Mouse (Mus musculus): ENCODE measurements around the gene Ptpn14. TPM values are rescaled to one million over a fixed set of nuclear protein-coding genes. Genes with fewer than 3 reads are reported as not detected.

Ptpn14 gene
- polyA plus RNA-seq, 1 experiment from 2014 or later: 0.03 TPM

- H3K79me2 ChIP-seq (ENCODE audit: inconsistent target): no peaks in the 10 kb centered on the region
- WGBS (ENCODE audit: missing documents): 33% methylated on average over 5 of the region's 5 CpGs
- no peaks in the 10 kb centered on the region for H3K36me3 ChIP-seq (ENCODE audit: inconsistent target)
- H3K27ac ChIP-seq: no peak overlapping the region
- H3K4me3 ChIP-seq (ENCODE audit: inconsistent target): no peak overlapping the region
These were observed 139.0 kb downstream of the Ptpn14 start for GRCm38 (mm10) chr1:189867034-189867433.

- H3K79me2 ChIP-seq (ENCODE audit: inconsistent target): no peaks in the 10 kb centered on the region
- 31% methylated on average over 9 of the region's 9 CpGs for WGBS (ENCODE audit: missing documents)
- H3K4me3 ChIP-seq (ENCODE audit: inconsistent target): no peak overlapping the region
- H3K27ac ChIP-seq: no peak overlapping the region
- H3K36me3 ChIP-seq (ENCODE audit: inconsistent target): no peaks in the 10 kb centered on the region
These were observed 139.4 kb downstream of the Ptpn14 start for GRCm38 (mm10) chr1:189867497-189867896.

- Histone ChIP-seq H3K79me2 (ENCODE audit: inconsistent target) (no peaks in the 10 kb centered on the region), H3K27ac (no peak overlapping the region), H3K36me3 (ENCODE audit: inconsistent target) (no peaks in the 10 kb centered on the region), H3K4me3 (ENCODE audit: inconsistent target) (no peak overlapping the region)
- WGBS (ENCODE audit: missing documents): 75% methylated on average over 10 of the region's 10 CpGs
These were observed 140.0 kb downstream of the Ptpn14 start for GRCm38 (mm10) chr1:189868036-189868435.

DNA sequence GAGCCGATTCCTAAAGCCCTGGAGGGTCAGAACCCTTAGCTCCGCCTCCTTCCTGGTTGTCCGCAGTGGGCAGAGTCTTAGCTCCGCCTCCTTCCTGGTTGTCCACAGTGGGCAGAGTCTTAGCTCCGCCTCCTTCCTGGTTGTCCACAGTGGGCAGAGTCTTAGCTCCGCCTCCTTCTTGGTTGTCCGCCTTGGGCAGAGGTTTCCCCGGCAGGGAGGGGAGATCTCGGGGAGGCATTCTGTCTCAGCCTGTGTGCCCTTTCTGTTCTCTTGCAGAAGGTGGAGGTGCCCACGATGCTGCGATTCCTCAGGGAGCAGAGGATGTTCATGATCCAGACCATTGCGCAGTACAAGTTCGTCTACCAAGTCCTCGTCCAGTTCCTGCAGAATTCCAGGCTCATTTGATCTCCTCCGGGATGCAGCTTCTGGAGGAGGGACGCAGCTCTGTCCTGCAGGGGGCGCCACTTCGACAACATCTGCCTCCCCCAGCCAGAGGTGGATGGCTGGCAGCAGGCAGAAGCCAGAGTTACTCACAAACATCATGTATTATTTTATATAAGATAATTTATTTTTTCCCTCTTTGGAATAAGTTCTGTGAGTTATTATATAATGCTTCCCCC lies 141.7 kb downstream of the Ptpn14 start:
- Histone ChIP-seq H3K4me3 (ENCODE audit: inconsistent target) (no peak overlapping the region), H3K79me2 (ENCODE audit: inconsistent target) (no peaks in the 10 kb centered on the region), H3K27ac (no peak overlapping the region), H3K36me3 (ENCODE audit: inconsistent target) (no peaks in the 10 kb centered on the region)
- 93% methylated on average over 18 of the region's 18 CpGs for WGBS (ENCODE audit: missing documents)

DNA sequence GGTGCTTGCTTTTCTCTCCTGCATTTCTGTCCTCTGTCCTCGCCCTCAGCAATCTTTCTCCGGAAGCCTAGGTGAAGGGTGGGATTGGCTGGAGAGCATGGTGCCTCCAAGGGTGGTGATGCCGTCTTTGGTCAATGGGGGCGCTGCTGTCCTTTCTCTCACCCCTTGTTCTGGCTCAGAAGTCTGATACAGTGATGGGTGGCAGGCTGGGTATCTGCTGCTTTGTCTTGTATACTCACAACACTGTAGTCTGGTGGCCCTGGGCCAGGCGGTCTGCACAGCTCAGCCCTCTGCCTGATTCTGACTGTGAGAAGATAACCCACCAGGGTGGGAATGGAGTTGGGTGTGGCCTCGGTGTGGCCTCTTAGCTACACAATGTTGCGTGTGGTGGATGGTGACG lies 142.5 kb downstream of the Ptpn14 start:
- H3K4me3 ChIP-seq (ENCODE audit: inconsistent target): no peak overlapping the region
- H3K79me2 ChIP-seq (ENCODE audit: inconsistent target): no peaks in the 10 kb centered on the region
- 92% methylated on average over 8 of the region's 8 CpGs for WGBS (ENCODE audit: missing documents)

DNA sequence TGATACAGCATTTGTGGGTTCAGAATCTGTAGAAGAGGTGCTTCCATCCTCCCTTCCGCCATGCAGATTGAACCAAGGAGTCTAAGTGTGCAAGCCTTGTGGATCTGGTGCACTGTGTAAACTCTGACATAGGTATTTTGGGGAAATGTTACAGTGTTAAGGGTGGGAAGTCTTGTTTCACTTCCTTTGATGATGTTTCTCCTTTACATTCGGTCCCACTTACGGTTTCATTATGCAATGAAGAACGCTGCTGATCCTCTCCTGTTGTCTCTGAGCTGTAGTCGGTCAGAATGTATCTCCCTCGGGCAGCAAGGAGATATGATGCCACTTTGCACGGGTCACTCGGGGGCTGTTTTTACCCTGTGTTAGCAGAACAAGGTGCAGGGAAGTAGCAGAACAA lies 143.6 kb downstream of the Ptpn14 start:
- 41% methylated on average over 8 of the region's 8 CpGs for WGBS (ENCODE audit: missing documents)
- Histone ChIP-seq H3K79me2 (ENCODE audit: inconsistent target) (no peaks in the 10 kb centered on the region), H3K36me3 (ENCODE audit: inconsistent target) (no peaks in the 10 kb centered on the region), H3K4me3 (ENCODE audit: inconsistent target) (no peak overlapping the region), H3K27ac (no peak overlapping the region)

More for the DNA sequence above, 142.5 kb downstream of the Ptpn14 start:
- H3K36me3 ChIP-seq (ENCODE audit: inconsistent target): no peaks in the 10 kb centered on the region
- no peak overlapping the region for H3K27ac ChIP-seq

- H3K36me3 ChIP-seq (ENCODE audit: inconsistent target): no peaks in the 10 kb centered on the region
- 87% methylated on average over 4 of the region's 4 CpGs for WGBS (ENCODE audit: missing documents)
- no peak overlapping the region for H3K27ac ChIP-seq
- no peaks in the 10 kb centered on the region for H3K79me2 ChIP-seq (ENCODE audit: inconsistent target)
- no peak overlapping the region for H3K4me3 ChIP-seq (ENCODE audit: inconsistent target)
These were observed 144.0 kb downstream of the Ptpn14 start for GRCm38 (mm10) chr1:189872050-189872449.

DNA sequence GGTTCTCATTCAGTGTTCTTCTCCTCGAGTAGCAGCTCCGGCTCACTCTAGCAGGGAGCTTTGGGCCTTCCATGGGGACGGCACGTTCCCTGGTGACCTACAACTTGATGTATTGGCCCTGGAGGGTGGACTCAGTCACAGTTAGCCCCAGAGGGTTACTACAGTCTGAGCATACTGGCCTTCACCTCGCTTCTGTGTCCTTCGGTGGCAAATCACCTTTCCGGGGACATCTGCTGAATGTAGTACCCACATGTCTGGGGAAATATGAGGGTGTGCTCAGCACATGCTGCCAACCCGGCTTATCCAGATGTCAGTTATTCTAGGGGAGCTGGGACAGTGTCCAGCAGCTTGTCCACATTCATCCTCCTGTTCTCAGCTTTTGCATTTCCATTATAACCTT lies 145.5 kb downstream of the Ptpn14 start:
- Histone ChIP-seq H3K36me3 (ENCODE audit: inconsistent target) (no peaks in the 10 kb centered on the region), H3K4me3 (ENCODE audit: inconsistent target) (no peak overlapping the region), H3K27ac (no peak overlapping the region), H3K79me2 (ENCODE audit: inconsistent target) (no peaks in the 10 kb centered on the region)
- 92% methylated on average over 8 of the region's 8 CpGs for WGBS (ENCODE audit: missing documents)

DNA sequence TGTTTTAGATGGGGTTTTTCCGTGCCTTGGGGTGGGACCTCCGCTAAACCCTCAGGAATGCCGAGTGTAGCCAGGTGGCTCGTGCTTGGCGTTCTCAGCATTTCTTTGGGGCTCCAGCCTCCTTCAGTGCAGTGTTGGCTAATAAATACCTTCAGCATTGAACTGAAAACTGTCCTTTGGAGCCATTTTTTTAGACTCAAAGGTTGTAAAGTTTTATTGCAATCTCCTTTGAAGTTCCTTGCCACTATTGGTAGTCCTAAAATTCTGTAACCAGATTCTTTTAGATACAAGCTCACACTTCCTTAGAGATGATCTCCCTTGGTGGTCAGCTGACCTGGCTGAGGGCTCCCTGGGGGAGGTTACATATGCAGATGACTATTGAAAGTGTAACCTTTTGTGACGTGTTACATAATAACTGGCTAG lies 147.4 kb downstream of the Ptpn14 start:
- H3K27ac ChIP-seq: no peak overlapping the region
- 68% methylated on average over 6 of the region's 6 CpGs for WGBS (ENCODE audit: missing documents)
- no peaks in the 10 kb centered on the region for H3K79me2 ChIP-seq (ENCODE audit: inconsistent target)
- H3K36me3 ChIP-seq (ENCODE audit: inconsistent target): no peaks in the 10 kb centered on the region
- no peak overlapping the region for H3K4me3 ChIP-seq (ENCODE audit: inconsistent target)

- 91% methylated on average over 8 of the region's 8 CpGs for WGBS (ENCODE audit: missing documents)
- H3K36me3 ChIP-seq (ENCODE audit: inconsistent target): no peaks in the 10 kb centered on the region
- no peaks in the 10 kb centered on the region for H3K79me2 ChIP-seq (ENCODE audit: inconsistent target)
These were observed 148.1 kb downstream of the Ptpn14 start for GRCm38 (mm10) chr1:189876162-189876561.

GRCm38 (mm10) chr1:189879212-189879611 lies 151.1 kb downstream of the Ptpn14 start:
- Histone ChIP-seq H3K27ac (no peak overlapping the region), H3K36me3 (ENCODE audit: inconsistent target) (no peaks in the 10 kb centered on the region), H3K4me3 (ENCODE audit: inconsistent target) (no peak overlapping the region), H3K79me2 (ENCODE audit: inconsistent target) (no peaks in the 10 kb centered on the region)
- 80% methylated on average over 2 of the region's 2 CpGs for WGBS (ENCODE audit: missing documents)

More at GRCm38 (mm10) chr1:189876162-189876561, 148.1 kb downstream of the Ptpn14 start:
- Histone ChIP-seq H3K27ac (no peak overlapping the region), H3K4me3 (ENCODE audit: inconsistent target) (no peak overlapping the region)

DNA sequence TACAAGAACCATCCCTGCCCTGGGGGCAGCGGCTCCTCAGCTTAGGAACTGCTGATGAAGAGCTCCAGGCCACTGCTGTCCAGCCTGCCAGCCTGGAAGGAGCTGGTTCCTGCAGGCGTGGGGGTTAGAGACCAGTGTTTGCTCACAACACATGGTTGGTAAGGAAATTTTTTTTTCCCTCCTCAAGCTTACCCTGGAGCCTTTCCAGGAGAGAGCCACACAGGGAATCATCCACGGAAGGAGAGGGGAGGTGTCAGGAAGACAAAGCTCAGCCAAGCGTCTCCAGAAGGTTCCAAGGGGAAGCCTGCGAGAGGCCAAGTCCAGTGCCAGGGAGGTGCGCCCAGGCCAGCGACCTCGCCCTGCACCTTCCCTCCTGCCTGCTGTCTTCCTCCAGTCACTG lies 151.9 kb downstream of the Ptpn14 start:
- no peak overlapping the region for H3K4me3 ChIP-seq (ENCODE audit: inconsistent target)
- no peaks in the 10 kb centered on the region for H3K79me2 ChIP-seq (ENCODE audit: inconsistent target)
- no peaks in the 10 kb centered on the region for H3K36me3 ChIP-seq (ENCODE audit: inconsistent target)
- no peak overlapping the region for H3K27ac ChIP-seq
- WGBS (ENCODE audit: missing documents): 85% methylated on average over 8 of the region's 8 CpGs

DNA sequence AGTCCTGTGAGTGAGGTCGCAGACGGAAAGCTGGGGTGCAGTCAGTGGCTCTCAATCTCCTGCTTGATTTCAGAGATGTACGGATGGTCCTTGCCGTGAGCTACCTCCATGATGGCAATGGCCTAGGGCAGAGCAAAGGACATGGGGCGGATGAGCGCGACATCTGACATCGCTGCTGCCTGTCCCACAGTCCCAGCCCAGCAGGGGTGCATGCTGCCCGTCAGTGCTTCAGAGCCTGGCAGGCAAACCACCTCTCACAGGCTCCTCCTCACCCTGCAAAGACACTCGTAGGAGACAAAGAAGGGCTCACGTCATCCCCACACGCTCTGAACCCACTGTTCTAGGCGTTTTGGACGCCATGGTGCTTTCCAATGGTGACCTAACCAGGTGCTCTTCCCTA lies 152.7 kb downstream of the Ptpn14 start:
- H3K36me3 ChIP-seq (ENCODE audit: inconsistent target): no peaks in the 10 kb centered on the region
- no peak overlapping the region for H3K27ac ChIP-seq
- H3K4me3 ChIP-seq (ENCODE audit: inconsistent target): no peak overlapping the region
- no peaks in the 10 kb centered on the region for H3K79me2 ChIP-seq (ENCODE audit: inconsistent target)
- WGBS (ENCODE audit: missing documents): 97% methylated on average over 14 of the region's 14 CpGs

DNA sequence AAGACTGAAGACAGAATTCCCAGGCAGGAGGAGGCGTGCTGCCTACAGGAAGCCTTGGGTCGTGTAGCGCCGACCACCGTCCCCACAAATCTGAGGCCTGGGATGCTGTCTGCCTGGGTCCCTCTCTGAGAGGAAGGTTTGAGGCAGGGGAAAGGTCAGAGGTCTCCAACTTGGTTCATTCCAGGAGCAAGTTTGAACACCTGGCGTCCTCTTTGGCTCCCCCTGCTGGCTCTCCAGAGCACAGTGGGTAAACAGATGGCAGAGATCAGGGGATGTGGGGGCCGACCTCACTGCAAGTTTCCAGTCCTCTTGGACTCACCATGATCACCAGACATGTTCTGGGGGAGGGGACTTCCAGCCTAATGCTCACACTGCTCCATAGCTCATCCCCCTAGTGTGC lies 154.8 kb downstream of the Ptpn14 start:
- Histone ChIP-seq H3K79me2 (ENCODE audit: inconsistent target) (no peaks in the 10 kb centered on the region), H3K27ac (no peak overlapping the region), H3K36me3 (ENCODE audit: inconsistent target) (no peaks in the 10 kb centered on the region), H3K4me3 (ENCODE audit: inconsistent target) (no peak overlapping the region)
- WGBS (ENCODE audit: missing documents): 80% methylated on average over 7 of the region's 7 CpGs

DNA sequence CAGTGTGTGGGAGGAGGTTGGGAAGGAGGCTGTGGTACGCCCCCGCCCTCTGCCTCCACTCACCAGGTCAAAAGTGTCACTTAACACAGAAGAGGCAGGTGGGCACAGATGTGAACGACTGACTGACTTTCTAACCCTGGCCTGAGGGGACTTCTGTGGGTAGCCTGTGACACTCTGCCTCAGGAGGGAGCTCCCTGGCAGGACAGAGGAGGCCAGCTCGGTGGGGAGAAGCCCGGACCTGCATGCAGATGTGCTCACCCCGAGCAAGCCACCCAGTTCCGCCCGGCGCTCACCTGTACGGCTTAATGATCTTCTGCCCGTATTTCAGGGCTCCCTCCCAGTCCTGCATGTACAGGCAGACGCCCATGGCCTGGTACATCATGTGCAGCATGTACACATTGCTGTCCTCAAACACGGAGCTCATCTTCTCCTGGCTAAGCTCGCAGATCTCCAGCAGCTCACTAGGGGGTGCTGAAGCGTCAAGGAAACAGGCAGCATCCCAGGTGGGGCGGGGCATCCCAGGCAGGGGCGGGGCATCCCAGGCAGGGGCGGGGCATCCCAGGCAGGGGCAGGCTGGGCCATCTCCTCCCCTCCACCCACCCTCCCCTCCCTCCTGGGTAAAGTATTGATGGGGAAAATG lies 155.6 kb downstream of the Ptpn14 start:
- no peaks in the 10 kb centered on the region for H3K79me2 ChIP-seq (ENCODE audit: inconsistent target)
- no peaks in the 10 kb centered on the region for H3K36me3 ChIP-seq (ENCODE audit: inconsistent target)
- no peak overlapping the region for H3K4me3 ChIP-seq (ENCODE audit: inconsistent target)
- 89% methylated on average over 18 of the region's 18 CpGs for WGBS (ENCODE audit: missing documents)
- no peak overlapping the region for H3K27ac ChIP-seq

- no peaks in the 10 kb centered on the region for H3K79me2 ChIP-seq (ENCODE audit: inconsistent target)
- WGBS (ENCODE audit: missing documents): 92% methylated on average over 13 of the region's 13 CpGs
- no peaks in the 10 kb centered on the region for H3K36me3 ChIP-seq (ENCODE audit: inconsistent target)
- no peak overlapping the region for H3K4me3 ChIP-seq (ENCODE audit: inconsistent target)
- no peak overlapping the region for H3K27ac ChIP-seq
These were observed 156.9 kb downstream of the Ptpn14 start for GRCm38 (mm10) chr1:189884951-189885350.
